Mouse (Mus musculus) fibroblast of lung, adult 2 months (primary cell): ENCODE results near the gene Zfp148.

ENCODE experiments used
- DNase-seq: peaks from one replicate; pipeline ENCODE4 v3.0.0-alpha.2; 2011; ENCODE audit warnings: low read depth

Zfp148 gene

GRCm38 (mm10) chr16:33531184-33531583 lies 150.5 kb downstream of the Zfp148 start:
- no peak for DNase-seq

- no peak for DNase-seq
These were observed 155.8 kb downstream of the Zfp148 start for GRCm38 (mm10) chr16:33536456-33536855.

GRCm38 (mm10) chr16:33537499-33538225 lies 157.0 kb downstream of the Zfp148 start:
- no peak for DNase-seq

- DNase-seq = no peak
These were observed 163.7 kb downstream of the Zfp148 start for GRCm38 (mm10) chr16:33544346-33544745.

- no peak for DNase-seq
These were observed 164.9 kb downstream of the Zfp148 start for GRCm38 (mm10) chr16:33545530-33545929.

GRCm38 (mm10) chr16:33553689-33554342 lies 173.2 kb downstream of the Zfp148 start:
- no peak for DNase-seq
